Mouse (Mus musculus): Measurements from ENCODE around the gene Lhfpl2.
A peak's percentile ranks its signal among the peaks of the same experiment; 100 is the strongest.

Gene Lhfpl2

GRCm38 (mm10) chr13:94175379-94176050 is 117.9 kb downstream of the Lhfpl2 start:
- DNase-seq = no peak

GRCm38 (mm10) chr13:94177148-94177547 is 119.6 kb downstream of the Lhfpl2 start:
- DNase-seq = no peak

- DNase-seq = no peak
These were observed 120.9 kb downstream of the Lhfpl2 start for GRCm38 (mm10) chr13:94178401-94179040.

DNA sequence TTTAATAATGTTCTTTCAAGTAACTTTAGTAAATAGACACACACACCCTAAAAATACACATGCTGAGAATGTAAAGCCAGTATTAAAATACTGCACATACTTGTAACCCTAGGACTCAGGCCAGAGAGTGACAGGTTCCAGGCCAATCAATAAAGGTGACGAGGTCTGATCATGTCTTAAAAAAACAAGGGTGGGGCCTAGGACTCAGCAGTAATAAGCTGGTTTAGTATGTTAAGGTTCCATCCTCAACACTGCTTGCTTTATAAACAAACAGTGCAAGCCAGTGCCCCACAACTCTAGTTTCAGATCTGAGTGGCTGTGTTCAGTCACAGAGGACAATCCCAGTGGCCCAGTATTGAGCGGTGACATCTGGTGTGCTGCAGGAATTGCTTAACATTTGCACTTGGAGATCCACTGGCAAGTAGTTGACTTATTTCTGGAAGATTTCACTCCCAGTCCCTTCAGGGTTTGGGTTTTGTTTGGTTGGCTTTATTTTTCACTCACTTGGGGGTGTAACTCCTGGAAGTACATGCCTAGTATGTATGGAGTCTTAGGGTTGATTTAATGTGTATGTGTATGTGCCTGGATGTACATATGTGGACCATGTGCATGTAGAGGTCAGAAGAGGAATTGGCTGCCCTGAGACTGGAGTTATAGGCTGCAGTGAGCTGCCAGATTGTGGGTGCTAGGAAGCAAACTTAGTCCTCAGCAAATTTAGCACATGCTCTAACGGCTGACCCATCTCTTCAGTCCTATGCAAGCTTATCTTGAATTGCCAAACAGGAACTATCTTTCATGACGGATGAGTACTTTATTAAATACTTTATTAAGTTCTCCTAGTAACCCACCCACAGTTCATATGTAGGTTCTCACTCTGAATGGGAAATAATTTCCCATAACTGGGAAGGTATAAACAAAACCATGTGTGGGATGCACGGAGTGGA is 123.2 kb downstream of the Lhfpl2 start:
- DNase-seq = no peak

DNA sequence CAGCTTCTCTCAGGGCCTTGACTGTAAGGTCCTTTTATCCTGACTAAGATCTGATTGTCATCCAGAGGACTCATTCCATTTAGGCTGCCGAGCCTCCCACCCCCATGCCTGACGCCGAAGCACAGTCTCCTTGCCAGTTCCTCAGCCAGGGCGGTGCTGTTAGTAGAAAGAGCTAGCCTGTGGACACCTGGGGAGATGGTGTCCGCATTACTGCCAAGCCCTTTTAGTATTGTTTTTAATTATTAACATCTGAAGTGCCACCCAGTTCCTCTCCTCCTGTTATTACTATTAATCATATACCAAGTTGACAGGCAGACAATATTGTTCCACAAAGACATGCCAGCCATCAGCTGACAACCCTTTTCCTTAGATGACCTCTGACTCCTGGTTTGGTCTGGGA is 124.4 kb downstream of the Lhfpl2 start:
- peak; percentile 45 for DNase-seq

GRCm38 (mm10) chr13:94183372-94184021 is 125.9 kb downstream of the Lhfpl2 start:
- no peak for DNase-seq

DNA sequence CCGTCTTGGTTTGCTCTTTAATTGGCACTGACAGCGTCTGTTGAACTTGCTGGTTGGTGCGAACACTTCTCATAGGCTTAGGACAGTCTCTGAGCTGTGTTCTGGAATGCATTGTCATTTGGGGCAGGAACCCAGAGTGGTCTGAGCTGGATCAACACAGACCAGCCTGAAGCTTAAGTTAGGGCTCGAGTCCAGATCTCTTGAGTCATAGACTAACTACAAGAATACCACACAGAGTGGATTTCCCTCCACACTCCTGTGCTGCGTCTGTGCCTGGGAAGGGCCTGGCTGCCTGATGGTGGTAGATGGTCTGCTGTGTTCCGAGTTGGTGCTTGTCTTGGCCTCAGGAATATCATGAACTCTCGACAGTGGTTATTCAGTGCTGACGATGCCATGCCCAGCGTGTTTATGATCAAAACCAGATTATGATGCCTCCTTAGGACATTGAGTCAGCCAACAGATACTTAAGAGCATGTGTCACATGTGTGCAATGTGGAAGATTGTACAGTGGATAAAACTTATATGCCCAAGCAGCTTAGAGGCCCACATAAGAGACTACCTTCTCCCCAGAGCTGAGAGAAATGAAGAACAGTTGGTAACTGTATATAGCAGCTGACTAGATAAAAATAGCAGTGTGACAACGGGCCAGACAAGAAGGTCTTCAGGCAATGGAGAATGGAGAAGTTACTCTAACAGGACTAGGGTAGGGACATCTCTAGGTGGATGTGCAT is 127.3 kb downstream of the Lhfpl2 start:
- DNase-seq = no peak

DNA sequence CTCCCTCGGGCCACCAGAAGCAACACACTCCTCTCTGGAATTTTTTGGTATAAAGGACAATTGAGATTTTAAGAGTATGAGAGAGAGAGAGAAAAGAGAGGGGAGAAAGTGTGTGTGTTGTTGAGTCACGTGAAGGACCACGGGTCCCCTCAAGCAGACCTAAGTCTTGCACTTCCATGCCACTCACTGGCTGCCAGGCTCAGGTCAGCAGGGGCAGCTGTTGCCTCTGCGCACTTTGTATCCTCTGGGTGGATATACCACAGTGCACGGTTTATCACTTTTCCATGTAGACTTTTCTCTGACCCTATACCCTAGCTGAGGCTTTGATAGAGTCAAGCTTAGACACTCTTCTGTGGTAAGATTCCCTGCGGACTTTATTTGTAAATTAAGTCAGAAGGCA is 128.0 kb downstream of the Lhfpl2 start:
- no peak for DNase-seq

DNA sequence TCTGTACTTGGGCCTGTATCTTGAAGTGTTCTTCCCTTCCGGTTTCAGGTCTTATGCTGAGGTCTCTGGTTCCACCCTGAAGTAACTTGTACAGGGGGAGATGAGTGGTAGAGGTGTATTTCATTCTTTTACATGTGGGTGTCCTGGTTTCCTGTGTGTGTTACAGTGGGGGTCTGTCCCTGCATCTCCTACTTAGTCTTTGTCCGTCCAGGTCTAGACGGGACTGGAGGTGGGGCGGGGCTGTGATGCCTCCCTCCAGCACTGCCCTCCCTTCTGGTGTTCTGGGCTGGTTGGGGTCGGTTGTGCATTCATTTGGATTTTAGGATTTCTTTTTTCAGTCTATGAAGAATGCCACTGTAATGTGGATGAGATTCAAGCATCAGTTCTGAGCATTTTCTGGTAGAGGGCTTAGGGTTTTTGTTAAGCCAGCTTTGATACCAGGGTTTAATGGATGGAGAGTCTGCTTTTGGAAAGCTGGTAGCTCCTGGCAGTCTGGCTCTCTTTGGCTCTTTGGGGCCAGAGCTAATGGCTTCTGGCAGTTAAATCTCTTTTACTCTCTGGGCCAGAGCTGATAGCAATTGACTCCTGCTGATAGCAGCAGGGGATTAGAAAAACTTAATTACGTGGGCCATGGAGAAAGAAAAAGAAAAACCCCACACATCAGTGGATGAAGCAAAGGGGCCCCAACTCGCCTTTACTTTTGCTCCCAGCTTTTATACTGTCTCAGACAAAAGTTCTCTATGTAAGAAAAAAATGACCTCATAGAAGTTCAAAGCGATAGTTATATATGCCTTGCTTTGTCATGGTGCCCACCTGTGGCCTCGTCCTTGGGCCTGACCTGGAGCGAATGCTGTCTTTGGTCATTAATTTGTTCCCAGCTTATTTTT is 130.8 kb downstream of the Lhfpl2 start:
- no peak for DNase-seq

- no peak for DNase-seq
These were observed 132.8 kb downstream of the Lhfpl2 start for GRCm38 (mm10) chr13:94190386-94190785.

- DNase-seq = no peak
These were observed 135.6 kb downstream of the Lhfpl2 start for GRCm38 (mm10) chr13:94193227-94193626.

- no peak for DNase-seq
These were observed 141.0 kb downstream of the Lhfpl2 start for GRCm38 (mm10) chr13:94198616-94199015.

GRCm38 (mm10) chr13:94199829-94200228 is 142.2 kb downstream of the Lhfpl2 start:
- no peak for DNase-seq

GRCm38 (mm10) chr13:94205234-94205633 is 147.6 kb downstream of the Lhfpl2 start:
- no peak for DNase-seq

DNA sequence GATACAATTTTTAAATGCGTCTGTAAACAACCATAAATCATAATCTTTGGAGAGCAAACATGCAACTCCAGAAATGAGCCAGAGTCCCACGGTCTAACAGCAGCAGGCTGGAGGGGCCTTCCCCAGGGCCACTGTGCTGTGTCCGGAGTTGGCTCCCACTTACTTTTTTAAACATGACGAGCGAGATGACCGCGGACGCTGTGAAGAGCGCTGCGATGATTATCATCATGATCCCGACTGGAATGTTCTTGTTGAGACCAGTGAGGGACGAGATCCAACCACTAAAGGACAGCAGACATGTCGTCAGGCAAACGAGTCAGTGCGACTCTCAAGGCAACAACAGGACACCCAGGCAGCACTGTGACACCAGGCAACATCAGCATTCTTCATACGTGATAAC is 150.4 kb downstream of the Lhfpl2 start:
- DNase-seq = no peak

DNA sequence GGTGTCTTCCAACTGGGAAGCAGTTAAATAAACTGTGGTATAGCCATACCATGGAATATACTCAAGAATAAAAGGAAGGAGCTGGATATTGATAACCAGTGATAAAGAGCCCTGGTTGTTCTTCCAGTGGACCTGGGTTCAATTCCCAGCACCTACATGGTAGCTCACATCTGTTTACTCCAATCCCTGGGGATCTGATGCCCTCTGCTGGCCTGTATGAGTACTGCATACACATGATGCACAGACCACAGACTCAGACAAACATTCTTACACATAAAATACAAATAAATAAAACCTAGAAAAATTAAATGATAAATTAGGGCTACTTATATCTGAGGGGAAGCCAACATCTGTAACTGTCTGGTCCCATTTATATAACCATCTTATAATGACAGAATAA is 151.3 kb downstream of the Lhfpl2 start:
- DNase-seq = no peak

GRCm38 (mm10) chr13:94211236-94212119 is 153.9 kb downstream of the Lhfpl2 start:
- DNase-seq = no peak

GRCm38 (mm10) chr13:94212179-94212578 is 154.6 kb downstream of the Lhfpl2 start:
- no peak for DNase-seq

DNA sequence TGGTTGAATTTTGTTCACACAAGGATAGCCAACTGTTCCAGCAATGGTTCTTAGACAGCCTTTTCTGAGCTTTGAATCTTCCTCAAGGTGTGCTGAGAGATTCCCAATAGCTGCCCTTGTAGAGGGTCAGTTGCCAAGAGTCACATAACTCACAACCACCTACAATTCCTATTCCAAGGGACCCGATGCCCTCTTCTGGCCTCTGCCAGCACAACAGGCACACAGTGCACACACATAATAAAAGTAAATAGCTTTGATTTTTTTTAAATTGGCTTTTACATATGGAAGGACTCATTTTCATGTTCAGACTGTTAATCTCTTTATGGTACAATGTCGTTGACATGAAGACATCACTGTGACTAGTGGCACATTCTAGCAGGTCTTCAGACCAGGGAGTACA is 155.1 kb downstream of the Lhfpl2 start:
- no peak for DNase-seq

GRCm38 (mm10) chr13:94223609-94224008 is 166.0 kb downstream of the Lhfpl2 start:
- DNase-seq = no peak

Data from kidney, adult 11 months (tissue).